Mouse (Mus musculus) layer of hippocampus, adult 18-20 months (tissue): ENCODE data around the gene Pradc1. TPM values are rescaled to one million over a fixed set of nuclear protein-coding genes. Genes with fewer than 3 reads are reported as not detected.

ENCODE experiments used
- DNase-seq, 2 experiments: peaks; one replicate each; pipeline ENCODE4 v3.0.0; 2022; ENCODE audit warnings: low spot score in 2 of 2
- total RNA-seq, 2 experiments: library from RNA; stranded (reverse); gene quantifications; 2 replicates each; pipeline ENCODE4 v1.2.3; 2021

Gene Pradc1
- total RNA-seq, 2 experiments from 2014 or later, result 17.0 to 17.3 TPM

- no peak for DNase-seq
These were observed 52.1 kb downstream of the Pradc1 start for GRCm38 (mm10) chr6:85399715-85400114.

DNA sequence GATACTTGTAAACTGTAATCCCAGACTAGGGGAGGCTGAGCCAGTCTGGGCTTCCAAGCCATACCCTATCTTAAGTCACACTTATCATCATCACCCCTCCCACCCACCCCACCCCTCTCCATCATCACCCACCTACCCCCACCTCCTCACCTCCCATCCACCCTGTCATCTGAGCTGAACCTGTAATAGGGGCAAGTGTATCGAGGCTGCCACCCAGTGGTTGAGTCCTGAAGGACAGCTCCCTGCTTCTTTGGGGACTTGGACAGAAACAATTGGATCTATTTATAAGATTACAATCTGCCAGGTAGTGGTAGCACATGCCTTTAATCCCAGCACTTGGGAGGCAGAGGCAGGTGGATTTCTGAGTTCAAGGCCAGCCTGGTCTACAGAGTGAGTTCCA lies 54.6 kb downstream of the Pradc1 start:
- peak in 1 of 2 experiments; percentile 71 for DNase-seq

Other genes with a start within 250 kb of the Pradc1 start
- gene Sfxn5, start 118.5 kb downstream of the Pradc1 start, total RNA-seq, result 100 to 1,000 TPM; 177 TPM
- gene Rab11fip5, start 77.3 kb downstream of the Pradc1 start, total RNA-seq, result 10 to 100 TPM; 60.7 to 61.2 TPM
- not detected for gene Noto, start 28.1 kb downstream of the Pradc1 start, total RNA-seq
- gene Smyd5, start 20.0 kb downstream of the Pradc1 start, total RNA-seq, result 10 to 100 TPM; 46.9 to 49.0 TPM
- 100 to 1,000 TPM; 229 to 234 TPM for gene Cct7, start 456 bp downstream of the Pradc1 start, total RNA-seq
- 10 to 100 TPM; 86.4 to 86.8 TPM for gene Fbxo41, start 51.0 kb upstream of the Pradc1 start, total RNA-seq
- gene Egr4, start 61.6 kb upstream of the Pradc1 start, total RNA-seq, result 10 to 100 TPM; 38.7 to 53.2 TPM
- 1 to 10 TPM; 6.7 to 7.0 TPM for gene Alms1, start 135.6 kb upstream of the Pradc1 start, total RNA-seq